Mouse (Mus musculus): ENCODE measurements at regions not wholly inside any gene's neighbourhood (a gene's known extent, or its start where the extent isn't known, plus 50 kb on each side); places are given as distances from the start of the nearest gene placed in this dataset.

GRCm38 (mm10) chr16:76718809-76719208 is 294.7 kb upstream of the Usp25 start:
- DNase-seq (ENCODE audit: low spot score): no peak

DNA sequence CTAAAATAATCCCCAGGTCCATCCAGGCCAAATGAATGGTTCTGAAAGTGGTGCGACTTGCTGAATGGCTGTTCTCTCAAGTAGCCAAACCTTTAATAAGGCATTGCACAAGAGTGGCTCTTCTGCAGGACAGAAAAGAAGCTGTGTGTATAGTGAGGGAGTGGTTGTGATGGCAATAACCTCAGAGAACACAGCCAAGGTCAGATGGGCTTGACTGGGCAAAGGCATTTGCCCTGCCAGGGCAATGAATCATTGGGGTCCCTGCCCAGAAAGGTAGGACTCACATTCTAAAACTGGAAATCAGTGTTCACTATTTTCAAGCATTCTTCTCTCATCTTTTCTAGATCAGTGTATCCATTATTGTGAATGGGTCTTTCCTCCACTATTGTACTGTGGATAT is 295.4 kb upstream of the Usp25 start:
- no peak for DNase-seq (ENCODE audit: low spot score)

DNA sequence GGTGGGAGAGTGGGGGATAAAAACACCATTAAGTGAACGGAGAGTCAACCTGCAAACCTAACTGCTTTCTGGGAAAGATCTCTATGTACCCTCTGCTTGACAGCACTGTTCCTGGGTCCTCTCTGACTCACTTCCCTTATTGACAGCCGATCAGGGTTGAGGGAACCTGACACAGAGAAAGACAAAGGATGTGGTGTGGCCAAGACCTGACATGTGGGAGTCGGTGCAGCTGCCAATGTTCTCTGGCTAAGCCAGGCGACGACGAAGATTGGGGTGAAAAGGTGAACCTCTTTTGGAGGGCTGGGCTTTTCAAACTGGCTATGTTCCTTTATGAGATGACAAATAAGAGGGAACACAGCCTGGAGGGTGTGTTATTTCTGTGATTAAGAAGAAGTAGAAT is 318.6 kb upstream of the Usp25 start:
- DNase-seq (ENCODE audit: low spot score): no peak

DNA sequence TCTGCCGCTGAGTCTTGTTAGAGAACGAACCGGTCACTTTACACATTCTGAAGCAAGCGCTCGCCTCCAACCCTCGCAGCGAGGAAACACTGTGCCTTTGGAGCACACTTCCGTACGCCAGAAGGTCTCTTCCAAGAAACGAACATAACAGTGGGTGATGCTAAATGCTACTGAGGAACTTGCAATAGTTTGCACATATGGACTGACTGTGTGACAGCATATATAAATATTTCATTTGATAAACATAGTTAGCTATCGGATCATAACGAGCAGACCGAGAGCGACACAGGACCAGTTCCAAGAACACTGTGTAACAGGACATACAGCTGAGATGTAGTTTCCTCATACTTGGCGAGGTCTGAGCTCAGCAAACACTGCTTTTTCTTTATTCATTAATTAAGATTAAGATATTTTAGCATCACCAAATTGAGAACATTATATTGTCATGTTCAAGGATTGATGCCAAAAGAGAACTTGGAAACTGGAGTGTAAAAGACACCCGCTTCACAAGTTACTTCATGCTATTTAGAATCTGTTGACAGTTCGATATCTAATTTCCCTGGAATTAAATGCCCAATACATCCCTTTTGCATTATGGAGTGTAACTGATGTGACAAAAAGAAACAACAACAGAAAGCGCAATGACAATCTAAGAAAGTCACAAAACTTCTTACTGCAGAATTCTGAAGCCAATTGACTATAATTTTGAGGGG is 314.3 kb upstream of the Nrip1 start:
- DNase-seq (ENCODE audit: low spot score): no peak

DNA sequence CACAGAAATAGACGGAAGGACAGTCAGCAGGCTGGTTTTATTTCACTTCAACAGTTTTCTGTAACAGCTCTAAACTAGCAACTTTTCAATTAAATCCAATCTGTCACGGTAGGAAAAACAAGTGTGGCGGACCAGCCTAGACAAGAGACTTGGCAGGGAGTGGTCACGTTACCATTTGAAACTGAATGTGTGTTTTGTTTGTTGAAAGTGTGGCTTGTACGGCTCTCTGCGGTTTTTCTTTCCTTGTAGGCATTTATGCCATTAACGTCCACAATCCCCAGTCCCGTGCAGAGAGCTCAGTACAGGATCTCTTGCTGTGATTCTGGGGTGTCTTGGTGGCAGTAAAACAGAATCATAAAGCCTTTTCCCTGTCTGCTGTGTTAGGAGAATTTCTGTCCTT is 311.9 kb upstream of the Nrip1 start:
- DNase-seq (ENCODE audit: low spot score): no peak

DNA sequence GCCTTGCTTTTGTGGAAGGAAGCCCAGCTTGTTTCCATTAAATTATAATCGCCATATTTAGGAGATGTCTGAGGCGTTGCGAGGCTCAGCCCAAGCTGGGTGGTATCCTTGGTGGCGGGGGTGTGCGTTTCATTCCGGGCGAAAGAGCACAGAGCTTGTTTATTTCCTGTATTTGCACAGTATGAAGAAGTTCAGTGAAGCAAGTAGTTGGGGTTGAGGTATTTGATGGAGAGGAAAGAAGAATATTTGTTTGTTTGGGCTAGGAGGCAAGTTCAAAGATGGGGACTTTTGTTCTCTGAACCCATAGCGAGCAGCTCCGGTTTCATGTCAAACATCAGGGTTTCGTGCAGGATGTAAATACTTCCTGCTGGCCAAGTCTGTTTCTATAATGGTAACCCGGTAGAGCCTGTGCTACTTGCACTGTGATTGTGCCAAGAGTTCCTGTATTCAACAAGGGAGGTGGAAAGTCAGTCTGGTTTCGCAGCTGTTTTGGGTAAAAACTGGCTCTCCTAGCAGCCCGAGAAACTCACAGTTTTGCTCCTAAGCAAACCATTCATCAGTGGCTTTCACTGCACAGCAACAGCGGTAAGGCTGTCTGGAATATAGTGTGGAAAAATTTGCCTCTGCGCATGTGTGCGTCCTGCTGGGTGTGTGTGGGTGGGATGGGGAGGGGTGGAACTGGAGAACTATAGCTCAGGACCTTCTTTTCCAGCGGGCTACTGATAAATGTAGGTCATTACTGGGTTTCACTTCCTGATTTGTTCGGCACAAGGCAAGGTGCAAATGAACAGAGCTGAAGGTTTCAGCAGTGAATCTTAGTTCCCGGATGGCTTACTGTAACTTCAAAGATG is 306.7 kb upstream of the Nrip1 start:
- no peak for DNase-seq (ENCODE audit: low spot score)

- DNase-seq (ENCODE audit: low spot score): no peak
These were observed 305.3 kb upstream of the Nrip1 start for GRCm38 (mm10) chr16:76678885-76679284.

GRCm38 (mm10) chr16:76669795-76670194 is 296.2 kb upstream of the Nrip1 start:
- no peak for DNase-seq (ENCODE audit: low spot score)

- no peak for DNase-seq (ENCODE audit: low spot score)
These were observed 293.4 kb upstream of the Nrip1 start for GRCm38 (mm10) chr16:76667046-76667445.

- DNase-seq (ENCODE audit: low spot score): no peak
These were observed 281.5 kb upstream of the Nrip1 start for GRCm38 (mm10) chr16:76655106-76655505.

DNA sequence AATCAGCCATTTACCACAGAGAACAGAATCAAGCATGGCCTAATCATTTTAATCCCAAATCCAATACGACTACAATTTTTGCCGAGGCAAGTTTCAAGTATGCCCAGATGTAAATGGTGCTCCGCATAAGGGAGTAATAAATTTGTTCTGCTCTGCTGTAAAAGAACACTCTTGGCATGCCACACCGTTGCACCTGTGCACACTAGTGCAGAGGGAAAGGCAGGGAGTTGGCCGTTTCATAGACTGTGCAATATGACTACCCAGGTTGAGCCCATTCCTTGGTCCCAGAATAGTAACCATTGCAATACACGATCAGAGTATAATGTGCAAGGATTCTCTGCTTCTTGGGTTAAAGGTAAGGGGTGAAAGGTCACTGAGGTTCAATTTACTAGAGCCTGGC is 270.7 kb upstream of the Nrip1 start:
- DNase-seq (ENCODE audit: low spot score): no peak

DNA sequence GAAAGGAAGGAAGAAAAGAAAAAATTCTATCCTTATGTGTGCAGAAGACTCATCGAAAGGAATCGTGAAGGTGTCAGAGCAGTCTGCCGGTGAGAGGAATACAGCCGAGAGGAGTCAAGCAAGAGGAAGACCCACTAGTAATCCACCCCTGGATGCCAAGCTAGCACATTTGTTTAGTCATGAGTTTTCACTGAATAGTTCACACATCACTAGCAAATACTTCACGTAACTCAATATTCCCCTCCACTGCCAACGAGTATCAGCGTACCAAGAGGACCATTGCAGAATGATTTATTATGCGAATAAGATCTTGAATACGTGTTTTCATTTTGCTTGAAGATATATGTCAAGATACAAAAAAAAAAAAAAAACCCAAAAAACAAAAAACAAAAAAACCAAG is 270.2 kb upstream of the Nrip1 start:
- no peak for DNase-seq (ENCODE audit: low spot score)

DNA sequence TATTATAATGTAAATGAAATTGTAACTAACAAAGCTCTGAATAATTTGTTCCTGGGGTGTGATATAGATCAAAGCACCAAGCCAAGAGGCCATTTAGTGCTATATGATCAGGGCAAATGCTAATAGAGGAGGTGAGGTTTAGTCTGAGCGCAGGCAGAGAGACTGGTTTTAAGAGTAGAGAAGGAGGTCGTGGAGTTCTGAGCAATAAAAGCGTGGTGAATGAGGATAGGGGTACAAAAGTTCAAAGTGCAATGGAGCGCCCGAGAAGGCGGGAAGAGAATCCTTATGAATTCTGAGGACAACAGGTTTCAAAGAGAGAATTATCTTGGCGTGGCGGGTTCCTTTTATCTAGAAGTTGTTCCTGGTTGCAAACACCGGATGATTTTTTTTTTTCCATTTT is 261.5 kb upstream of the Nrip1 start:
- DNase-seq (ENCODE audit: low spot score): no peak

DNA sequence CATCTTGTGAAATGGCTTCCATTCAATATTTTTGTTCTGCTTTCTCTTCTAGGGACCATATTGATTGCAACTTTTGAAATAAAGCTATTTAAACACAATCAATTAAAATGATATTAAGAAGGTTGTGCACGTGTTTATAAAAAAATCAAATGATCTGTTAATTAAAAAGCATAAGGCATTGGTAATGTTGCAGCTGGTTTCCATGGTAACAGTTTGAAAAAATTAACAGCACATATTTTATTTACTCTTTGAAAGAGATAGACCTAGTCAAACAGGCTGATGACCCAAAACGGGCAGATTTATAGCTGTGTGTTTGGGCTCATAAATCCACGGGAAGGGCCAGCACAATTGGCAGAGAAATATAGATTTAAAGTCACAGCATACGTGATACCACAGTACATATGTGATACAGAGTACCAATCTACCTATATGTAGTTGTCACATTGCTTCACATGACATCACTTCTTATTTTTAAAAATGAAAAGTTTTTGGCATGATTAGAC is 260.6 kb upstream of the Nrip1 start:
- no peak for DNase-seq (ENCODE audit: low spot score)

DNA sequence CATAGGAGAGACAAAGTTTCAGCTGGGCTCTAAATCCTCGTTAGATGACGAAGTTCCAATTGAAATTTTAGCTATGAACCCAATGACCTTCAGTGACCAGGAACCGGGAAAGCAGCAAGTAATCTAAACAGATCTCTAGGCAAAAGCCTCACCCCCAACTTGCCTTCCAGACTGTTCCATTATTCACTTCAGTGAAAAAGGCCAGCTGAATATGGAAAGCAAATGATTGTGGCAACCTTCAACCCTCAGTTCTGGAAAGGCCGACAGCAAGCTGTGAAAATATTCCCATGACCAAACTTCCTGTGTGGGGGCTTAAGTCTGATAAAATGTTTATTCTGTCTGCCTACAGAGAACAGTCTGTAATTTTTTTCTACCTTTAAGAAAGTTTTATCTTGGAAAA is 252.5 kb upstream of the Nrip1 start:
- DNase-seq (ENCODE audit: low spot score): no peak

DNA sequence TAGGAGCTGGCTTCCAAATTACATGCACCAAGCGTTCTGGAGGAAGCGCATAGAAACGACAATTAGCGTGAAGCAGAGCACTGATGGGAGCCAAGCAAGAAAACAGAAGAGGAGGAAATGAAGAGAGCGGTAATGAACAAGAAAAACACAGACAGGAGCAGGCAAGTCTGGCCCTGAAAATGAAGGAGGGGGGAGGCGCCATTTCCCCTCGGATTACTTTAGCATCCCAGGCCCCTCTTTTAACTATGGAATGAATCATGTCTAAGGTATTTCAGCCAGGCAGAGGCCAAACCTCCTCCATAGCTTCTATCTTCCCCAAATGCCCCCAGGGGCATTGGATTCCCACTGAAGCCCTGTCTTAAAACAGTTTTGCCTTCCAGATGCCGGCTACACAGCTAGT is 248.1 kb upstream of the Nrip1 start:
- DNase-seq (ENCODE audit: low spot score): no peak

DNA sequence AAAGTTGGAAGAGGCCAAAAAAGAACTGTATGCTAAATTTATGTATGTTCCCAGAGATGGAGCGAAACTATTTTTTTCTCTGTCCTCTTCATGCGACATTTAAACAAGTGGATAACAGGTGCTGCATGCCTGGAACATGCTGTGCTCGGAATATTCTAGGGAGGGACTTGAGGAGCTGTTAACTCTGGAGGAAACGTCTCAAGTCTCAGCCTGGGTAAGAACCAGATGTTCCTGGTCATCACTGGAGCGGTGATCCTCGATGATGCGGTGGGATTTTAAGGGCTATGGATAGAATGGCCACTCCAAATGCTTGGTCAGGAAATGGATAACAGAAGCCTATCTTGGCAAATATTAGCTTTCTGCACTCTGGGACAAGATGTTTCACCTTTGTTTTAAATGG is 244.7 kb upstream of the Nrip1 start:
- no peak for DNase-seq (ENCODE audit: low spot score)

- DNase-seq (ENCODE audit: low spot score): no peak
These were observed 237.4 kb upstream of the Nrip1 start for GRCm38 (mm10) chr16:76611061-76611460.

DNA sequence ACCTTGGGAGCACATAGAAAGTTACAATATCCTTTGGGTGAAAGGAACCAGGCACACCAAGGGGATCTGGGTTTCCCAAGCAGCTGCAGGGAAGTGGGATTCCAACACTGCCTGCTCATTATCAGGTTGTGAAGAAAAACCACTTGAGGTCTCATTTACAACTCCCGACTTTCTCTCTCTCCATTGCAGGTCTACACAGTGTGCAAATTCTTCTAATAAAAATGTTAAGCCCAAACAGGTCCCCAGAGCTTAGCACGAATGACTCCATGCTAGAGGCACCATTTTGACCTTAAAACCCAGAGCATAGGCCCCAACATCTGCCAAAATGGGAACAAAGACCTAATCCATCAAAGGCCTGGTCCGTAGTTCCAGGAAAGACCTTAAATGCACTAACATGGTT is 231.3 kb upstream of the Nrip1 start:
- DNase-seq (ENCODE audit: low spot score): no peak

- DNase-seq (ENCODE audit: low spot score): no peak
These were observed 230.2 kb upstream of the Nrip1 start for GRCm38 (mm10) chr16:76603846-76604258.

DNA sequence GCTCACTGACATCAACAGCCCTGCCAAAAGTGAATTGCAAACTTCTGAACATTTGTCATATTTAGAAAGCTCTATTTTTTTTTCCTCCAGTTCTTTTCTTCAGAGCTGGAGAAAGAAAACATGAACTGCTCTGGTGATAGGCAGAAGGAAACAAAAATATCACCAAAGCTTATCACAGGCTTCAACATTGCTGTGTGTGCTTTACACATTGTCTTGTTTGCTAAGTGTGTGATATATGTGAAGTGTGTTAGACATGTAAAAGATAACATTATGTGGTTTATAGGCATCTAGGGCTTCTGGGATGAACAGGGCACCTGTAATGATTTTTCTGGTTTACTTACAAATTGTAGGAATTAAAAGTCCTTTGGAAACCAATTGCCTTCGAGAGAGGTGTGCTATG is 229.8 kb upstream of the Nrip1 start:
- no peak for DNase-seq (ENCODE audit: low spot score)

DNA sequence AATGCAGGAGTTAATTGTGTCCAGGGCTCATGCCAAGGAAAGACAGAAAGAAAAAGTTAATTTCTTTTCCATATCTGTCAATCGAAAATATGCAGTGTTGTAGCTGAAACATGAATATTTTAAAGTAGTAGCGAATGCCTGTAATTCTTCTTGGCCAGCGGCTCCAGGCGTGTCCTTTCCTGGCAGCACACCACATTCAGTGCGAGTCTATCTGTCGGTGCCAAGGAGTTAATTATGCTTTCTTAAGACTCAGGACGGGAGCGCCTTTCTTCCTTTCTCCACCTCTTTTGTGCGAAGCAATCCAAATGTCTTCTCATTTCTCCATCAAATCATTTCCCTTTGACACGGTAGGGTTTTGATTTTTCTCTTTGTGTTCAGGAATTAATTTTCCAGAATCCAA is 226.5 kb upstream of the Nrip1 start:
- peak; percentile 41 for DNase-seq (ENCODE audit: low spot score)

DNA sequence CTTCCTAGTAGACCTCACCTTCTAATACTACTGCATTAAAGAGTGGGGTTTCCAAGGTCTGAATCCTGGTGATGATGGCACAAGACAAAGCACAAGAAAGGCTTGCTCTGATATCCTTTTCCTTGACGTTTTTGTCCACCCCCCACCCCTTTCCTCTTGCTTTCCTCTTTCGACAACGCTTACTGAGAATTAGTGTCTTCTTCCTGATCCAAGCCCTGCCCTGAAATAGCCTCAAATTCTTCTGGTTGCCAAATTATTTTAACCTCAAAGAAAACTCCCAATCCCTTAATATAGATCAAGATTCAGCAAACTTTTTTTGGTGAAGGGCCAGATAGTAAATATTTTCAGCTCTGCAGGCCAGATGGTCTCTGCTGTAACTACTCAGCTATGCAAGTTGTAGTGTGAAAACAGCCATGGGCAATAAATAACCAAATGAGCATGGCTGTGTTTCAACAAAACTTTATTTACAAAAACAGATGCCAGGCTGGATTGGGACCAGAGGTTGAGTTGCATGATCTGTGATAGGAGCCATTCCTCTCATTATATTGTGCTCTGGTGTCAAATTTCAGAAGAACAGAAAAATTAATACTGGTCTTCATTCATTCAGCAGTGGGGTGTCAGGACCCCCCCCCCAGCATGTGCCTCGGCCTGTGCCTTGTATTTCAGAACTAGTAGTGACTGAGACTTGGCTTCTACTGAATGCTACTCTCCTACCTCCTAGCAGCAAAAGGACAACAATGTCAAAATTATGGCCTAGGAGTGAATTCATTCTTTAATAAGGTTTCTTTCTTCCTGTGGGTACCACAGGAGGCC is 218.5 kb upstream of the Nrip1 start:
- no peak for DNase-seq (ENCODE audit: low spot score)
